Mouse (Mus musculus): Measurements from ENCODE around the gene Nrn1l. TPM values are rescaled to one million over a fixed set of nuclear protein-coding genes. Genes with fewer than 3 reads are reported as not detected.

Gene Nrn1l
- total and polyA plus RNA-seq, 2 experiments, result 1.5 TPM; not detected in 1

DNA sequence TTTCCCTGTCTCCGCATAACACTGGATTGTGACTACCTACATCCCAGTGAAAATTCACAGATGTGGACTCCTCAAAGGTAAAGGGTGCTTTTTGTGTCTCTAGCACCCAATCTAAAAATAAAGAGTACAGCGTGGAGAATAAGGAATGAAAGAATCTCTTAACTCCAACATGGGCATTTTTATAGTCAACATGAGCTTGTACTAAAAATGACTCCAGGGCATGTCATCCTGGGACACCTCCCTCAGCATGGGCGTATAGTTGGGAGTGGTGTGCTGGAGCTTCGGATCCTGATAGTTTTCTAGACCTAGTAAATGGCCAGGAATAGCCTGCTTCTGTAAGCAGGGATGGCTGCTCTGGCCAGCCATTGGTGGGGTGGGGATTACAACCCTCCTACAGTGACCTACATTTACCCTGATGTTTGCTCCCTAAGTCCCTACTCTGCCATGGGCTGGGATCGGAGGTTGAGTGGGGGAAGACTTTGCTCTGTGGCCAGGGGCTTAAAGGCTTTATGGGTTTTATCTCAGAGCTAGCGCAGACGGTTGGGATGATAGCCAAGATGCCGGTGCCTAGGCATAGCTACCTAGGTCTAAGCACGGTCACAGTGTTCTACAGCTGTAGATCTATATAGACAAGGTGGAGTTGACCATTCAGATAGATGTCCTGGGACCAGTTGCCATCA lies 4.6 kb downstream of the Nrn1l start:
- WGBS, result 77% methylated on average over 9 of the region's 9 CpGs
- peaks cover 13% of the 10 kb centered on the region; the same call in 1 of the 2 replicates for H3K79me2 ChIP-seq (ENCODE audit: control insufficient read depth, insufficient read depth, low read length)
- no peak overlapping the region for H3K9ac ChIP-seq (ENCODE audit: low read depth, low read length)
- DNase-seq (ENCODE audit: extremely low read depth, low read depth, low spot score), result no peak
- TF ChIP-seq CTCF (IDR thresholded peaks at IDR 0.05; ENCODE audit: low read depth, low read length) (no peak), POLR2A (IDR thresholded peaks at IDR 0.05; ENCODE audit: extremely low read depth, insufficient read depth, low read length) (no peak)
- H3K27ac ChIP-seq (replicated peaks; ENCODE audit: insufficient read depth, low read depth, low read length), result no peak overlapping the region
- no peaks in the 10 kb centered on the region; the same call in 1 of the 2 replicates for H3K36me3 ChIP-seq (ENCODE audit: control insufficient read depth, insufficient read depth, low read length)
- no peaks in the 10 kb centered on the region for H3K27me3 ChIP-seq (ENCODE audit: control insufficient read depth, insufficient read depth, low read length)
- peaks cover 5% of the 10 kb centered on the region for H3K4me1 ChIP-seq (ENCODE audit: control insufficient read depth, insufficient read depth, low read length)
- H3K4me3 ChIP-seq (ENCODE audit: insufficient read depth, low read depth, low read length), result no peak overlapping the region

DNA sequence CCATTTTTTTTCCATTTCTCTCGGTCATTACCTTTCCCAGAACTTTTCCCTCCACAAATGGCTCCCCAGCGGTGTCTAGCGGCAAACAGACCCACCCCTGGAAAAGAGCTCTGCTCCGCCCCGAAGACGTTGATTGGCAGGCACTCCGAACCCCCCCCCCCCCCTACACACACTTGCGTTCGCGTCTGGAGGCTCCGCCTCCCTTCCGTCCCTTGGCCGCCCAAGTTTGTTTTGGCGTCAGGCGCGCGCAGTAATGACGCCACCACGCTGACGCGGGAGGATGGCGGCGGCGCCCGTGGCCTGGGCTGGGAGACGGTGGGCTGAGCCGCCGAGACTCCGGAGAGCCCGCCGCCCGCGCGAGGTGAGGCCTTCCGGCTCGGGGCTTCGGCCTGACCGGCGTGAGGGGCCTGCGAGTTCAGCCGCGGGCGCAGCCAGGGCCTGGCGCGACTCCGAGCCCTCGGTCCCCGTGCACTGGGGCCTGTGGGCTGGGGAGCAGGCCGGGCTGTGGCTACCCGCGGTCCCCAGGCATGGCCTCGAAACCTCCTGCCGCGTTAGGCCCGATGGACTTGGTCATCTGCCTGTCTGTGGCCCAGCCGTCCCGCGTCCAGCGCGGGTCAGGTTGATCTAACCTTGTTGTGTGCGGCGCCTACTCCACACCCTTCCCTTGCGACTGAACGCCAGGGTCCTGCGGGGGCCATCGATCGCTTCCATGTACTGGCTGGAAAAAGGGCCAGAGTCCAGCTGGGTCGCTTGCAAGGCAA lies 7.0 kb downstream of the Nrn1l start, which contains the start of gene Pskh1:
TSS of gene Pskh1 (plus strand) at position 262 of the 761 bp plus-strand sequence.
- under 1% methylated on average over 68 of the region's 68 CpGs for WGBS
- no peaks in the 10 kb centered on the region for H3K36me3 ChIP-seq (ENCODE audit: control insufficient read depth, insufficient read depth, low read length)
- H3K4me1 ChIP-seq (ENCODE audit: control insufficient read depth, insufficient read depth, low read length), result peaks cover 5% of the 10 kb centered on the region
- TF ChIP-seq CTCF (IDR thresholded peaks at IDR 0.05; ENCODE audit: low read depth, low read length) (no peak), POLR2A (IDR thresholded peaks at IDR 0.05; ENCODE audit: extremely low read depth, insufficient read depth, low read length) (peak; percentile 54)
- H3K79me2 ChIP-seq (ENCODE audit: control insufficient read depth, insufficient read depth, low read length), result peaks cover 22% of the 10 kb centered on the region; the same call in 1 of the 2 replicates
- DNase-seq (ENCODE audit: extremely low read depth, low read depth, low spot score), result peak; percentile 90
- peak within 1 kb of the TSS; percentile 97 for H3K9ac ChIP-seq (ENCODE audit: low read depth, low read length)
- peak within 1 kb of the TSS; percentile 93 for H3K4me3 ChIP-seq (ENCODE audit: insufficient read depth, low read depth, low read length)
- H3K27me3 ChIP-seq (ENCODE audit: control insufficient read depth, insufficient read depth, low read length), result no peaks in the 10 kb centered on the region
- H3K27ac ChIP-seq (replicated peaks; ENCODE audit: insufficient read depth, low read depth, low read length), result peak within 1 kb of the TSS; percentile 97

DNA sequence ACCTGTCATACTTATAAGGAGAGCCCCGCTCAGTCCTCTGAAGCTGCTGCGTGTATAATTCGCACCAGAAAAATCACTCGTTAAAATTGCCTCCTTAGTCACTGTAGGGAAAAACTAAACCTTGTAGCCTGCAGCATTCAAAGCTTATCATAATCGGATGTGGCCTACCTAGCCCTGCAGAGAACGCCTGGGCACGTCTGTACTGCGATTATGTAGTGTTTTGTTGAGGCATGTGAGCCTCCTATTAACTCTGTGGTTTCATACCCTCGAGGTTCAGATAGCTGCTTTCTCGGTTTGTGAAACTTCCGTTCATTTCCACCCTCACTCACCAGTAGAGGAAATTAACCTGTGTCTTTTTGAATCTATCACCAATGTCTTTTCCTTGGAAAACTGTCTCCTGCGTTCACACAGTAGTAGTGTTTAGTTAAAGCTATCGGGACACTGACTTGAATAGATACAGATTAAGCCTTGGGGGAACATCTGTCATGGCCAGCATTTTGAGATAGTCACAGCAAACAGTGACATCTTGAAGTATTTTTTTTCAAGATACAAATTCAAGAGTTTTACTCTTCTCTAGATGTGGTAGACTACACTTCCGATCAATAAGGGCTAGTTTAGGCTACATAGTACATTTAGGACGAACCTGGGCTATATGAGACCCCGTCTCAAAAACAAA lies 7.7 kb downstream of the Nrn1l start:
- TF ChIP-seq POLR2A (IDR thresholded peaks at IDR 0.05; ENCODE audit: extremely low read depth, insufficient read depth, low read length) (no peak), CTCF (IDR thresholded peaks at IDR 0.05; ENCODE audit: low read depth, low read length) (no peak)
- no peak for DNase-seq (ENCODE audit: extremely low read depth, low read depth, low spot score)
- Histone ChIP-seq H3K79me2 (ENCODE audit: control insufficient read depth, insufficient read depth, low read length) (peaks cover 25% of the 10 kb centered on the region; the same call in 1 of the 2 replicates), H3K27ac (replicated peaks; ENCODE audit: insufficient read depth, low read depth, low read length) (peak overlapping the region; percentile 97), H3K4me1 (ENCODE audit: control insufficient read depth, insufficient read depth, low read length) (peaks cover 5% of the 10 kb centered on the region), H3K36me3 (ENCODE audit: control insufficient read depth, insufficient read depth, low read length) (no peaks in the 10 kb centered on the region), H3K4me3 (ENCODE audit: insufficient read depth, low read depth, low read length) (peak overlapping the region; percentile 93), H3K27me3 (ENCODE audit: control insufficient read depth, insufficient read depth, low read length) (no peaks in the 10 kb centered on the region), H3K9ac (ENCODE audit: low read depth, low read length) (peak overlapping the region; percentile 97)
- WGBS, result 10% methylated on average over 16 of the region's 16 CpGs

DNA sequence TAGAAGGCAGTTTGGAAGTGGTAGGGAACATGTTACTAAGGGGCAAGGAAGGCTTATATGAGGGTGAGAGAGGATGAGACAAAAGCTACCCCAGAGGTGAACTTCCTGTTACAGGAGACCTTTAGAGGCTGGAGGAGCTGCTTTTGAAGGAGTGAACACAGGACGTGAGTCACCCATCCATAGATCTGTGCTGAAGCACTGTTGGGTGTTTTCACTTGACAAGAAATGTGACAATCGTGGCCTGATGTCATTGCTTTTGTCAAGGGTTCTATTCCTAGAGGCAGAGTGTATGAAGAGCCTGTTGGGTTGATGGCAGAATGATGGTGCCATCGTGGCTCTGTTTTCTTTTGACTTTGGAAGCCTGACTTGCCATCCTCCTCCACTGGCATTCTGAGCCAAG lies 26.0 kb downstream of the Nrn1l start:
- 80% methylated on average over 3 of the region's 3 CpGs for WGBS
- peaks cover 14% of the 10 kb centered on the region; the same call in 1 of the 2 replicates for H3K79me2 ChIP-seq (ENCODE audit: control insufficient read depth, insufficient read depth, low read length)
- TF ChIP-seq CTCF (IDR thresholded peaks at IDR 0.05; ENCODE audit: low read depth, low read length) (no peak), POLR2A (IDR thresholded peaks at IDR 0.05; ENCODE audit: extremely low read depth, insufficient read depth, low read length) (no peak)
- DNase-seq (ENCODE audit: extremely low read depth, low read depth, low spot score), result no peak
- no peak overlapping the region for H3K27ac ChIP-seq (replicated peaks; ENCODE audit: insufficient read depth, low read depth, low read length)
- no peak overlapping the region for H3K4me3 ChIP-seq (ENCODE audit: insufficient read depth, low read depth, low read length)
- no peak overlapping the region for H3K9ac ChIP-seq (ENCODE audit: low read depth, low read length)
- no peaks in the 10 kb centered on the region for H3K27me3 ChIP-seq (ENCODE audit: control insufficient read depth, insufficient read depth, low read length)
- H3K36me3 ChIP-seq (ENCODE audit: control insufficient read depth, insufficient read depth, low read length), result peaks cover 14% of the 10 kb centered on the region
- 0 out of 2 replicates have a peak, but pooled peaks cover 2% of the 10 kb centered on the region for H3K4me1 ChIP-seq (ENCODE audit: control insufficient read depth, insufficient read depth, low read length)

DNA sequence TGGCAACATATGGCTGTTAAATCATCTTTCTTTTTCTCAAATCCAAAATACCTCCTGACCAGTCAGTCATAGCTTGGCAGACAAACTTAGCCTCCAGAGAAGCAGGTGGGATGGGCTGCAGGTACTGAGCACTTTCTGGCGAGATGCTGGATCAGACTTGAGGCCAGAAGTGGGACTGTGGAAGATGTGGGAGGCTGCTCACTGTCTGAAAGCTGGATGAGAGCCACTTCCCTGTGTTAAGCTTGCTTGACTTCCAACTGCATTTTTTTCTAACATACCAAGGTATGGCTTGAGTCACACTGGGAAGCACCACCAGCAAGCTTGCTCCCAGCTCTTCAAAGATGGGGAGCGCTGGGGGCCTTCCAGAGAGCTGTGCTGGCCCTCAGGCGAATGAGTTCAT lies 31.8 kb downstream of the Nrn1l start:
- H3K4me3 ChIP-seq (ENCODE audit: insufficient read depth, low read depth, low read length), result no peak overlapping the region
- H3K9ac ChIP-seq (ENCODE audit: low read depth, low read length), result no peak overlapping the region
- DNase-seq (ENCODE audit: extremely low read depth, low read depth, low spot score), result no peak
- 67% methylated on average over 3 of the region's 3 CpGs for WGBS
- H3K36me3 ChIP-seq (ENCODE audit: control insufficient read depth, insufficient read depth, low read length), result 0 out of 2 replicates have a peak, but pooled peaks cover 1% of the 10 kb centered on the region
- no peak overlapping the region for H3K27ac ChIP-seq (replicated peaks; ENCODE audit: insufficient read depth, low read depth, low read length)
- no peak for TF ChIP-seq POLR2A (IDR thresholded peaks at IDR 0.05; ENCODE audit: extremely low read depth, insufficient read depth, low read length)
- TF ChIP-seq CTCF (IDR thresholded peaks at IDR 0.05; ENCODE audit: low read depth, low read length), result no peak
- no peaks in the 10 kb centered on the region for H3K27me3 ChIP-seq (ENCODE audit: control insufficient read depth, insufficient read depth, low read length)
- 0 out of 2 replicates have a peak, but pooled peaks cover 2% of the 10 kb centered on the region for H3K4me1 ChIP-seq (ENCODE audit: control insufficient read depth, insufficient read depth, low read length)
- peaks cover 4% of the 10 kb centered on the region; the same call in 1 of the 2 replicates for H3K79me2 ChIP-seq (ENCODE audit: control insufficient read depth, insufficient read depth, low read length)
